Mouse (Mus musculus) left cerebral cortex, postnatal 36 days (tissue): Measurements from ENCODE around the gene Zic5. TPM values are rescaled to one million over a fixed set of nuclear protein-coding genes. Genes with fewer than 3 reads are reported as not detected.

Source experiments
- DNase-seq, 2 experiments: peaks; one replicate each; pipeline ENCODE4 v3.0.0; 2021 to 2022; ENCODE audit warnings: low spot score in 2 of 2, mixed read lengths in 1 of 2
- intact Hi-C: fragments of 180-260 bp; cut with DNase I; formaldehyde crosslinking; loops from one replicate; pipeline ENCODE4 v1.15.1; 2025
- total RNA-seq, 2 experiments: library from RNA; stranded (reverse); gene quantifications; 2 replicates each; pipeline ENCODE4 v1.2.3; 2021

Gene Zic5
- total RNA-seq, 2 experiments from 2014 or later = 3.6 to 4.3 TPM

- intact Hi-C loops = loop anchor here (2.0 to 5.0 kb wide), 3 partner anchors 16 to 46 kb away; no protein-coding TSS in a partner anchor
- no peak for DNase-seq
Observed at GRCm38 (mm10) chr14:122452701-122453387, 12.6 kb downstream of the Zic5 start.

- intact Hi-C loops = loop anchor here (2.0 to 5.0 kb wide), 3 partner anchors 17 to 44 kb away; no protein-coding TSS in a partner anchor
- no peak for DNase-seq
Observed at GRCm38 (mm10) chr14:122451551-122452145, 13.8 kb downstream of the Zic5 start.

GRCm38 (mm10) chr14:122450496-122451382 lies 14.7 kb downstream of the Zic5 start, which contains the start of gene Gm5089:
Gene Gm5089, minus strand, starts transcription at chr14:122451115.
- intact Hi-C loops = loop anchor here (5.0 kb wide), 2 partner anchors 37 to 43 kb away; no protein-coding TSS in a partner anchor
- DNase-seq = no peak

GRCm38 (mm10) chr14:122449601-122450495 lies 15.6 kb downstream of the Zic5 start:
- no peak for DNase-seq
- intact Hi-C loops = loop anchor here (5.0 kb wide), 2 partner anchors 37 to 43 kb away; no protein-coding TSS in a partner anchor

GRCm38 (mm10) chr14:122436850-122437249 lies 28.6 kb downstream of the Zic5 start:
- intact Hi-C loops = no loop called here
- no peak for DNase-seq

GRCm38 (mm10) chr14:122434039-122434438 lies 31.4 kb downstream of the Zic5 start:
- no peak for DNase-seq
- intact Hi-C loops = no loop called here

- DNase-seq = no peak
- intact Hi-C loops = no loop called here
Observed at GRCm38 (mm10) chr14:122432558-122432957, 32.9 kb downstream of the Zic5 start.

- DNase-seq = no peak
- intact Hi-C loops = no loop called here
Observed at GRCm38 (mm10) chr14:122427654-122428053, 37.8 kb downstream of the Zic5 start.

GRCm38 (mm10) chr14:122427204-122427560 lies 38.3 kb downstream of the Zic5 start:
- DNase-seq = no peak
- intact Hi-C loops = no loop called here

- DNase-seq = no peak
- intact Hi-C loops = no loop called here
Observed at GRCm38 (mm10) chr14:122426529-122427203, 38.8 kb downstream of the Zic5 start.

GRCm38 (mm10) chr14:122424441-122424840 lies 41.0 kb downstream of the Zic5 start:
- intact Hi-C loops = no loop called here
- DNase-seq = no peak

- intact Hi-C loops = no loop called here
- DNase-seq = no peak
Observed at GRCm38 (mm10) chr14:122416166-122416771, 49.2 kb downstream of the Zic5 start.

GRCm38 (mm10) chr14:122414786-122415185 lies 50.7 kb downstream of the Zic5 start:
- DNase-seq = no peak
- intact Hi-C loops = no loop called here

GRCm38 (mm10) chr14:122413542-122413928 lies 51.9 kb downstream of the Zic5 start:
- intact Hi-C loops = no loop called here
- DNase-seq = no peak

- DNase-seq = no peak
Observed at GRCm38 (mm10) chr14:122412841-122413541, 52.5 kb downstream of the Zic5 start.

More at GRCm38 (mm10) chr14:122412841-122413541, 52.5 kb downstream of the Zic5 start:
- intact Hi-C loops = no loop called here
